Mouse (Mus musculus) mouse embryonic stem cell (cell line): ENCODE measurements around the gene Zfp2.

Source experiments
- in situ Hi-C, 2 experiments: fragments of 300-500 bp; cut with MboI; formaldehyde crosslinking; loops; 1 replicate in 1 of 2; 3 replicates in 1 of 2; pipeline ENCODE4 v1.14.3; 2019 to 2020; ENCODE audit warnings: low sequenced_read_pairs in 2 of 2, low pct_unique_long_range_greater_than_20kb in 1 of 2, mixed read lengths in 1 of 2; ENCODE audit not compliant: unreplicated experiment in 1 of 2

Zfp2 gene

GRCm38 (mm10) chr11:50915671-50916320 lies at the start of gene Zfp2:
Gene Zfp2, minus strand, starts transcription at chr11:50916165.
- in situ Hi-C loops = no loop called here

DNA sequence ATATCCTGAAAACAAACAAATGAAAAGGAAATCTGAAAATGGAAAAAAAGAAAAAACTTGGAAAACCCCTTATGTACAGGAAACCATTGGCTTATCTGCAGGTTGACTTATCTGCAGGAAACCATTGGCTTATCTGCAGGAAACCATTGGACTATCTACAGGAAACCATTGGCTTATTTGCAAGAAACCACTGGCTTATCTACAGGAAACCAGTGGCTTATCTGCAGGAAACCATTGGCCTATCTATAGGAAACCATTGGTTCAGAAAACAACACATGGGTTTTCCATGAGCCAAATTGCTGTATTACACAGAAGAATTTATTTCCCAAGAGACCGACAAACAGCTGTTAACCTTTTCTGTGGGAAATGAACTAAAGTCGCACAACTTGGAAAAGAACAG lies 48.9 kb upstream of the Zfp2 start:
- in situ Hi-C loops = no loop called here

DNA sequence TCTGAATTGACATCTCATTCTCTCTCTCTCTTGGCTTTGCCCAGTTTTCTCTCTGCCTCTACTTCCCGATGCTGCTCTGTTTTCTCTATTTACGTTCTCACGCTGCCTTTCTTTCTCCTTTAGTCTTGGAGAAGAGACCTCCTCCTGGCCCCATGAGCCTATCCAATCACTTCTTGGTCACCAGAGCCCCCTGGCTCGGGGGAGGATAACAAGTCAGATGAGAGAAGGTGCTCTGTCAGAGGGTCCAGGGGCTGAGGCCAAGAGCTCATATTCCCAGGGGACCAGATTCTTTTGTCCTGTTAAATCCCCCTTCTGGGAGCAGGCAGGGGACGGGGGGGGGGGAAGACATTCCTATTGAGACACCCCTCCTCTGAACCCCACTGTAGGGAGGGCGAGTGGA lies 37.7 kb upstream of the Zfp2 start, which contains the start of gene Prop1:
Gene Prop1 (minus strand): TSS at position 101 of the 400 bp plus-strand sequence.
- in situ Hi-C loops = no loop called here

DNA sequence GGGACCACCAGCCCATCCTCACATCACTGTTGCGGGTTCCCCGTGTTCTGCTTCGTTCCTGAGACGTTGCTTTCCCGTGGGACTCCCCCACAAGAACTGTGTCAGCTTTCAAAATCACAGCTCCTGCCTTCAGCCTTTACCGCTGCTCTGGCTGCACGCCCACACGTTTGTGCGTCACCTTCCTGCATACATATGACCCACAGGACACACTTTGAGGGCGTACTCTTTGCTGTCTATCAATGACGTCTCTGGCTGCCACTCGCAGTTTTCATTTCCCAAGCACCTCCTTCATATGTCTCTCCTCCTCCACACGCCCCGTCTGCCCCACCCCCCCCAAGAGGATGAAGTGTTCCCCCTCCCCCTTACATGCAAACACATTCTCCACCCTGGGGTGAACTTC lies 36.3 kb upstream of the Zfp2 start:
- in situ Hi-C loops = no loop called here

DNA sequence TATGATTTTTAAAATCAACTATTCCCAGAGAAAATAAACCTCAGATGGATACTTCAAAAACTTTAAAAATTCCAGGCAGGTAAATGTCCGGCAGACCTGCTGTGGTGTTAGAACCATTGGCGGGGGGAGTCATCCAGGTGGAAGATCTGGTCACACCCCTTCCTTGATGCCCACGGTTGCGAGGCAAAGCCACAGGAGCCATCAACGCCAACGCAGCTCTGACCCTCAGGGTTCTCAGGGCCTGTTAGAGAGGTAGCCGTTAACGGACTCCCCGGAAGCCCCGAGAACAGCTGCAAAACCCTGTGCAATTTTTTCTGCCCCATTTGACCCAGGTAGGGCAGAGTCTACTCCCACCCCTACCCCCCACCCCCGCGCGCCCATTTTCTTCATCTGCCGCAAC lies 27.5 kb upstream of the Zfp2 start, which contains the start of gene 4933414I15Rik:
Gene 4933414I15Rik (minus strand): TSS at position 260 of the 400 bp plus-strand sequence.
- in situ Hi-C loops = loop anchor here (5.0 to 25.0 kb wide), 4 partner anchors 109 to 594 kb away; partner anchors contain the start of genes BC049762 (in 1 of the 2), Clk4 (in 1 of the 2) and Zfp354a (in 1 of the 2)

- in situ Hi-C loops = loop anchor here (5.0 to 25.0 kb wide), 4 partner anchors 110 to 595 kb away; partner anchors contain the start of genes BC049762 (in 1 of the 2), Clk4 (in 1 of the 2) and Zfp354a (in 1 of the 2)
Observed at GRCm38 (mm10) chr11:50942386-50942785, 26.4 kb upstream of the Zfp2 start.

GRCm38 (mm10) chr11:50939621-50940366 lies 23.8 kb upstream of the Zfp2 start:
- in situ Hi-C loops = loop anchor here (5.0 to 25.0 kb wide), 4 partner anchors 113 to 598 kb away; partner anchors contain the start of genes BC049762 (in 1 of the 2), Clk4 (in 1 of the 2) and Zfp354a (in 1 of the 2)

GRCm38 (mm10) chr11:50938435-50938834 lies 22.5 kb upstream of the Zfp2 start:
- in situ Hi-C loops = loop anchor here (25.0 kb wide), 2 partner anchors 324 to 599 kb away; partner anchors contain the start of genes BC049762 (in 1 of the 2) and Clk4 (in 1 of the 2)

DNA sequence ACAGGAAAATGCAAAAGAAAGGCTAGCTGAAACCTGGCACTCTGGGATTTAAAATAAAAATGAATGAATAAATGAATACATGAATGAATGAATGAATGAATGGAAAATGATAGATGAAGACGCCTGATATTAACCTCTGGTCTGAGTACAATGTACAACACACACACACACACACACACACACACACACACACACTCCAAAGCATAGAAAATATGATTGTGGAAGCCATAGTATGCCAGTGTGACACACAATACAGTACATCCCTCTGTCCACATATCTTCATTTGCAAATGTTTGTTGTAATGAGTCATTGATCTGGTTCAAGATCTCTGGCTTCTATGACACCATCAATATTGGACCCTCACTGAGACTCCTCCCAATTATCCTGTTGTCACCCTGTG lies 16.1 kb upstream of the Zfp2 start:
- in situ Hi-C loops = loop anchor here (25.0 kb wide), 2 partner anchors 330 to 605 kb away; partner anchors contain the start of genes BC049762 (in 1 of the 2) and Clk4 (in 1 of the 2)

GRCm38 (mm10) chr11:50931451-50931866 lies 15.5 kb upstream of the Zfp2 start, which contains the start of gene Zfp354b:
Gene Zfp354b, minus strand, starts transcription at chr11:50931633.
- in situ Hi-C loops = loop anchor here (25.0 kb wide), 2 partner anchors 331 to 606 kb away; partner anchors contain the start of genes BC049762 (in 1 of the 2) and Clk4 (in 1 of the 2)

DNA sequence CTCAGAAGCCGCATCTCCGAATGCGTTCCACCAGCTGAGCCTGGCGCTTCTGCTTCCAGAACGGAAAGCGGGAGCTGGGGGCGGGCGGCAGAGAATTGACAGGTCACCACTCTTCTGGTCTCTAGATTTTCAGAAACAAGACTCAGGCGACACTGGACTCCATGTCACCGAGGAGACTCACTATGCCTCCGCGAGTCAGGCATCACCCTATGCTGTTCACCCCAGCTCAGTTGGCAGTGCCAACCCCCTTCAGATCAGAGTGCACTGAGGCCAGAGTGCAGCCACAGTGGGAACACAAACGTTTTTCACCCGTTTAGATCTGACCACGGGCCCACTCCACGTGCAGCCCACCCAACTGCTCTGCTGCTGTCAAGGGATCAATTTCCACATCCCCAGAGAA lies 15.1 kb upstream of the Zfp2 start:
- in situ Hi-C loops = loop anchor here (25.0 kb wide), 2 partner anchors 331 to 606 kb away; partner anchors contain the start of genes BC049762 (in 1 of the 2) and Clk4 (in 1 of the 2)

GRCm38 (mm10) chr11:50930469-50931014 lies 14.6 kb upstream of the Zfp2 start:
- in situ Hi-C loops = loop anchor here (25.0 kb wide), 2 partner anchors 332 to 607 kb away; partner anchors contain the start of genes BC049762 (in 1 of the 2) and Clk4 (in 1 of the 2)

GRCm38 (mm10) chr11:50914461-50914860 lies 1.5 kb downstream of the Zfp2 start:
- in situ Hi-C loops = no loop called here

GRCm38 (mm10) chr11:50913301-50913700 lies 2.7 kb downstream of the Zfp2 start:
- in situ Hi-C loops = no loop called here

- in situ Hi-C loops = no loop called here
Observed at GRCm38 (mm10) chr11:50908136-50908535, 7.8 kb downstream of the Zfp2 start.

- in situ Hi-C loops = no loop called here
Observed at GRCm38 (mm10) chr11:50897359-50897758, 18.6 kb downstream of the Zfp2 start.

DNA sequence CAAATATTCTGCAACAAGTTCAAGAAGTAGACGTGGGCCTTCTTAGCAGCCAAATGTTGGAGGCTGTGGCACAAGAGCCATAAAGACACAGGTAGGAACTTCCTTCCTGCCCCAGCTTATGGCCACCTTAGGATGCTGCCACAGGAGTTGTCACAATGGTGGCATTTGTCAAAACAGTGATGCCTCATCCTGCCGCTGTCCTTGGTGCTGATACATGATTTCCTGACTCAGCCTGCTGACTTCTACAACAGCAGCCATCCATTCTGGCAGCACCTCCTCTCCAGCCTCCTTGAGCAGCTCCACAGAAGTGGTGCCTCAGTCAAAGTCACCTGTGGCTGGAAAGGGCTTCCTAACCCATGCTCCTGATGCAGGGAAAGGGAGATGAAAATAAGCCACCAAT lies 23.5 kb downstream of the Zfp2 start:
- in situ Hi-C loops = no loop called here

DNA sequence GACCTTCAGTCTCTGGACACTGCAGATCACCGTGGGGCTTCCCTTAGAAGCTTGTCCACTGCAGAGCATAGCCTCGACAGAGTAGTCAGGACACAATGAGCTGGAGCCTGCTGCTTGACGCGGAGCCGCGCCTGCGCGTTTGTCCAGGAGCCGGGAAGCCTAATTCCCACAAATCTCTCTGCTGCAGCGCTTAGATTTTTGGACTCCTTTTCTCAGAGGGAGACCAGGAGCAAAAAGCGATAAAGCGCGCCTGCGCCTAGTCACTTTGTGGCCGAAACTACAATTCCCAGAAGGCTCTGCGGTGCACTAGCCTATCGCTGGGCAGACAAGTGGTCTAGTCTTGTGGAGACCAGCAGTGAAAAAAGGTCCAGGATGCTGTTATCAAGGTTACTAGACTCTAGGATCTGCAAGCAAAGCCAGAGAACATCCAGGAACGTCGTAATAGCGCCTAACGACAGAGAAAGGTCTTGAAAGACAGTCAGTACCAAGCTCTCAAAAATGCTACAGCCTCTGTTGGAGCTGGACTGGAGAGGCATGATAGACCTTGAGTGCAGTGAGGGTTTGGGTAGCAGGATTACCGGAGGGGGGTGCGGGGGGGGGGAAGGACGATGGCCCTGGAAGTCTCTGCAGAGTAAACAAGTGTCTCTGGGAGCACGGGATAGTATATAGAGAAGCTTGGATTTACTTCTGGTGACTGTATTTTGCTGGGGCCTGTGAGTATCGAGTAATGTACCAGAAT lies 28.4 kb downstream of the Zfp2 start, which contains the start of gene Zfp454:
Gene Zfp454 (minus strand): TSS at position 262 of the 739 bp plus-strand sequence.
- in situ Hi-C loops = no loop called here
